Mouse (Mus musculus) liver, postnatal 0 days (tissue): Measurements from ENCODE around the gene Ifnk. TPM values are rescaled to one million over a fixed set of nuclear protein-coding genes. Genes with fewer than 3 reads are reported as not detected.

ENCODE experiments used
- ATAC-seq: fragments of 200-750 bp; cut with Nextera tagmentation; 2 replicates; pipeline ENCODE4 v1.8.0; 2017; ENCODE audit warnings: mild to moderate bottlenecking, moderate library complexity
- DNase-seq: peaks from one replicate; pipeline ENCODE4 v3.0.0-alpha.2; 2016
- H3K27ac ChIP-seq: fragments of 300-500 bp; sonication (generic); 2 replicates; pipeline ENCODE4 v1.5.1; 2014; ENCODE audit warnings: antibody characterized with exemption, moderate library complexity, mild to moderate bottlenecking, low read depth
- H3K27me3 ChIP-seq: fragments of 300-500 bp; sonication (generic); 2 replicates; pipeline ENCODE4 v1.6.1; 2014; ENCODE audit warnings: low read length, control low read depth, mixed read lengths; ENCODE audit not compliant: insufficient read depth
- H3K36me3 ChIP-seq: fragments of 300-500 bp; sonication (generic); replicated peaks from 2 replicates; pipeline ENCODE4 v1.6.1; 2014; ENCODE audit warnings: mild to moderate bottlenecking, control low read depth, low read length, moderate library complexity, mixed read lengths; ENCODE audit not compliant: insufficient read depth
- H3K4me1 ChIP-seq: fragments of 300-500 bp; sonication (generic); 2 replicates; pipeline ENCODE4 v1.6.1; 2014; ENCODE audit warnings: antibody characterized with exemption, mild to moderate bottlenecking, control low read depth; ENCODE audit not compliant: insufficient read depth
- H3K4me2 ChIP-seq: fragments of 300-500 bp; sonication (generic); 2 replicates; pipeline ENCODE4 v1.6.1; 2014; ENCODE audit warnings: low read depth, mild to moderate bottlenecking, low read length, moderate library complexity, mixed read lengths
- H3K4me3 ChIP-seq: fragments of 300-500 bp; sonication (generic); 2 replicates; pipeline ENCODE4 v1.5.1; 2014; ENCODE audit warnings: low read depth, low read length
- H3K9ac ChIP-seq: fragments of 300-500 bp; sonication (generic); replicated peaks from 2 replicates; pipeline ENCODE4 v1.6.1; 2014; ENCODE audit warnings: mild to moderate bottlenecking, moderate library complexity
- H3K9me3 ChIP-seq: fragments of 300-500 bp; sonication (generic); 2 replicates; pipeline ENCODE4 v1.6.1; 2016; ENCODE audit warnings: mild to moderate bottlenecking, control low read depth, low read length, mixed read lengths
- CTCF ChIP-seq: sonication (generic); IDR thresholded peaks from 2 replicates; pipeline ENCODE4 v1.5.1; 2016; ENCODE audit warnings: antibody characterized with exemption, low read depth
- EP300 ChIP-seq: IDR thresholded peaks from 2 replicates; pipeline ENCODE4 v1.6.1; 2016; ENCODE audit warnings: antibody characterized with exemption, low read depth, mild to moderate bottlenecking
- WGBS: fragments of 180-500 bp; shearing (Covaris S2); extraction: QIAGEN DNeasy Blood & Tissue Kit; methylation state at CpG from one replicate; pipeline ENCODE4 v1.1.7; 2014; ENCODE audit not compliant: insufficient replicate concordance; 5-methylcytosine and 5-hydroxymethylcytosine counted together
- polyA plus RNA-seq: library from polyadenylated mRNA; unstranded; fragments of >200 nt; fragmentation: Nextera tagmentation; extraction: Ambion mirVana; gene quantifications from 2 replicates; pipeline ENCODE4 v1.2.1, GENCODE M21; 2015

Ifnk gene
- polyA plus RNA-seq, result 0.27 and 0.50 TPM in 2 replicates

DNA sequence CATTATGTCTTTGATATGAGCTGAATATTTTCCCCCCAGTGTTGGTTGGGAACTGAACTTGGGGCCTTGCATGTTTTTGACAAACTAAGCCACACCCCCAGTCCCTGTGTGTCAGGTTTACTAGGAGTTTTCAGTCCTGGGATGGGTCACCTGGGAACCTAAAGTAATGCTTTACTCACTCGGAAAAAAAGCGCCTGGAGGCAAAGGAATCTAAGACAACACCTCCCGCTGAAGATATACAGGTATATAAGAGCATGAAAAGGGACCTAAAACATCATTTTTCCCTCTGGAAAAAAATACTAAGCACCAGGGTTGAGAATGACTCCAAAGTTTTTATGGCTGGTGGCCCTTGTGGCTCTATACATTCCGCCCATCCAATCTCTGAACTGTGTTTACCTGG, at the start of gene Ifnk:
Ifnk (plus strand) TSS at position 301 of the 400 bp plus-strand sequence.
- DNase-seq (no peak), ATAC-seq (no peak)
- Histone ChIP-seq H3K27ac (peak within 1 kb of the TSS; percentile 29; the same call in 1 of the 2 replicates), H3K4me1 (peaks cover 11% of the 10 kb centered on the region), H3K4me3 (no peak within 1 kb of the TSS), H3K27me3 (no peaks in the 10 kb centered on the region), H3K9me3 (no peaks in the 10 kb centered on the region), H3K4me2 (no peak within 1 kb of the TSS), H3K9ac (no peak within 1 kb of the TSS), H3K36me3 (no peaks in the 10 kb centered on the region)
- TF ChIP-seq EP300 (no peak), CTCF (no peak)
- 81% methylated on average over 4 of the region's 4 CpGs for WGBS

DNA sequence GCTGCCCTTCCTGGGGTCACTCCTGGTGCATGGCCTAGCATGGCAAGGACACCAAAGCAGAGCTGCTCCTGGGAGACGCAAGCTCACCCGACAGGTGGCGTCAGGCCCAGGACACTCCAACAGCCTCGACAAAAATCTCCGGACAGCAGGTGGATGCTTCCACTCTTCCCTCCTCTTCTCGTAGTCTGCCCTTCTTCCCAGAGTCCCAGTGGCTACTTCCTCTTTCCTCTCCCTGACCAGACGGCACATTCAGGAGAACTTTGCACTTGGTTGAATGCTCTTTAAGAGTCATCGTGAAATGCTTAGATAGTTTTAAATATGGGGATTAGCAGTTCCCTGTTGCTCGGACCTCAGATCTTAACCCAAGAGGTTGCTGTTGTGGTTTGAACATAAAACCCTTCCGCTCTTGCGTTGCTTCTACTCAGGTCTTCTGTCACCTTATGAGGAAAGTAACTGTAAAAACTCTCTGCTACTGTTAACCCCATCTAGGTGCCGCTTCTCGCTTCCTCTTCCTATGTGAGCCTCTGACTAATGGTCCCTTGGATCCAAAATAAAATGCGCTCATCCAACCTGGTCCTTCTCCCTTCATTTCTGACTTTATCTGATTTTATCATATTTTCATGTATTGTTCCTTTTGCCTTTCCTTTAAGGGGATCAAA, 46.6 kb upstream of the Ifnk start:
- DNase-seq, result no peak
- Histone ChIP-seq H3K36me3 (0 out of 2 replicates have a peak, but pooled peaks cover 3% of the 10 kb centered on the region), H3K9ac (no peak overlapping the region), H3K4me2 (no peak overlapping the region), H3K4me1 (peaks cover 5% of the 10 kb centered on the region), H3K27ac (no peak overlapping the region), H3K27me3 (no peaks in the 10 kb centered on the region), H3K4me3 (no peak overlapping the region), H3K9me3 (no peaks in the 10 kb centered on the region)
- WGBS, result 63% methylated on average over 14 of the region's 14 CpGs
- no peak for TF ChIP-seq CTCF
- no peak for ATAC-seq

DNA sequence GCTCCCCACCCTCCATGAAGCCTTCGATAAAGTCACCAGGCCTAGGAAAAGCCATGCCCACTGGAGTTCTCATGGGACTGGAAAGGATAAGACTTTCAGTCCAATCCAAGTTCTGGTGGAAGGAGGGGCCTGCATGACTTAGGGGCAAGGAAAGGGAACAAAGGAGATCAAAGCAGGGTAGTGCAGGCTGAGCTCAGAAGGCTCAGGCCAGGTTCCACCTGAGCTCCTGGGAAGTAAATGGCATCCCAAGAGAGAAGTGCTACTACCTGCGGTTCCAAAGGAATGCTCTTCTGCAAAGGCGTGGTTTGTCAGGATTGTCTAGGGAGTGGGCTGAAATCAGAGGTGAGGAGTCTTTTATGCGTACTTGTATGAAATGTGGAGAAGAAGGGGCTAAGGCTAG, 39.4 kb upstream of the Ifnk start:
- no peak overlapping the region for H3K27ac ChIP-seq
- 0 out of 2 replicates have a peak, but pooled peaks cover 2% of the 10 kb centered on the region for H3K4me1 ChIP-seq
- 84% methylated on average over 4 of the region's 4 CpGs for WGBS
- H3K4me3 ChIP-seq, result no peak overlapping the region
- TF ChIP-seq CTCF (no peak), EP300 (no peak)
- no peak overlapping the region for H3K4me2 ChIP-seq
- H3K27me3 ChIP-seq, result no peaks in the 10 kb centered on the region
- 0 out of 2 replicates have a peak, but pooled peaks cover 3% of the 10 kb centered on the region for H3K36me3 ChIP-seq
- ATAC-seq, result no peak
- DNase-seq, result no peak
- H3K9ac ChIP-seq, result no peak overlapping the region
- H3K9me3 ChIP-seq, result no peaks in the 10 kb centered on the region

DNA sequence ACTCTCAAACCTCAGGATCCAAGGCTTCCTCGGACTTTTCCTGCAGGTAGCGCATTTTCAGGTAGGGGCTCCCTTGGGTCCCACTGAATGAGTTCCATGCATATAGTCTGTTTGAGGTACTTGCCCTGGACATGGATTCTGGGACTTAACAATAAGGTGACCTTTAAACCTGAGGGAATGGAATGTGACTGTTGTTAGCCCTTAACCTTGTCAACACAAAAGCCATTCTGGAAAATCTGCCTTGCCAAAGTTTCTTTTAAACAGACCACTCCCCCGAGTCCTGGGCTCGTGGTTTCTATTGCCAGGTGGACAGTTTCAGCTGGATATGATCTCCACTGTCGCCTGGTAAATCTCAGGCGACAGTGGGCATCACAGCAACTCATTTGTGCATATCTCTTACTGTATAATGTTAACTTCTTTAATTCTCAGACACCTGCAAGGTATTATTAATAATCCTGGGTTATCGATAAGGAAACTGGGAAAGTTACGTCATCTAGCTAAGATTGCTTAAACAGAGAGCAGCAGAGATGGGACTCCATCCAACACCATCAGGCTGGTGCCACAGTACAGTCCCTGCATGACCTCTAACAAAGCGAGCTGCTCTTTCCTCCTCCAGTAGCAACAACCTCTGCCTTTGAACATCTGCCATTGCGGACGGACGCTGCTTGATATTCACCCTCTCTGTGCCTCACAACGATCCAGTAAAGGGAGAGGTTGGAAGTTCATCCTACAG, 38.2 kb upstream of the Ifnk start:
- DNase-seq, result no peak
- Histone ChIP-seq H3K4me3 (no peak overlapping the region), H3K4me2 (peak overlapping the region; percentile 18; the same call in 1 of the 2 replicates), H3K36me3 (no peaks in the 10 kb centered on the region), H3K27me3 (no peaks in the 10 kb centered on the region), H3K9ac (no peak overlapping the region), H3K27ac (peak overlapping the region; percentile 74), H3K9me3 (no peaks in the 10 kb centered on the region), H3K4me1 (0 out of 2 replicates have a peak, but pooled peaks cover 2% of the 10 kb centered on the region)
- WGBS, result 57% methylated on average over 13 of the region's 13 CpGs
- TF ChIP-seq EP300 (no peak), CTCF (no peak)
- ATAC-seq, result peak; percentile 90

DNA sequence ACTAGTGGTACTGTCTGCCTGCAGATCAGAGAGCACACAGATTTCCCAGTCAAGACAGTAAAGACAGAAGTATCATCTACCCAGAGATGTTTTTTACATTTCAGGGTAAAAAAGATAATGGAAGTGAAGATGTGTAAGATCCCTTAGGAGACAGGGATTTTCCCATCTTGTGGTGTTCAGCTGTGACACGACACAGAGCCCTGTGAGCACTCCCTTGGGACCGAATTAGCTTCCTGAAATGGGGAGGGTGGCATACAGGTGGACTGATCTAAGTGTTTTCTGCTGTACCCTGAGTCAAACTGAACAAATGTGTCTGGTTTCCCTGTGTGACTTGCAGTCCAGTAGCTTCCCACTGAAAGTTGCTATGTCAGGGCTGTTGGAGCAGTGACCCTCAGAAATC, 36.9 kb upstream of the Ifnk start:
- H3K27me3 ChIP-seq, result no peaks in the 10 kb centered on the region
- no peak overlapping the region for H3K4me3 ChIP-seq
- DNase-seq (no peak), ATAC-seq (no peak)
- H3K9me3 ChIP-seq, result no peaks in the 10 kb centered on the region
- H3K4me1 ChIP-seq, result peaks cover 4% of the 10 kb centered on the region; the same call in 1 of the 2 replicates
- no peak overlapping the region for H3K9ac ChIP-seq
- H3K27ac ChIP-seq, result no peak overlapping the region
- WGBS, result 74% methylated on average over 2 of the region's 2 CpGs
- TF ChIP-seq CTCF (no peak), EP300 (no peak)
- H3K36me3 ChIP-seq, result no peaks in the 10 kb centered on the region
- no peak overlapping the region for H3K4me2 ChIP-seq

DNA sequence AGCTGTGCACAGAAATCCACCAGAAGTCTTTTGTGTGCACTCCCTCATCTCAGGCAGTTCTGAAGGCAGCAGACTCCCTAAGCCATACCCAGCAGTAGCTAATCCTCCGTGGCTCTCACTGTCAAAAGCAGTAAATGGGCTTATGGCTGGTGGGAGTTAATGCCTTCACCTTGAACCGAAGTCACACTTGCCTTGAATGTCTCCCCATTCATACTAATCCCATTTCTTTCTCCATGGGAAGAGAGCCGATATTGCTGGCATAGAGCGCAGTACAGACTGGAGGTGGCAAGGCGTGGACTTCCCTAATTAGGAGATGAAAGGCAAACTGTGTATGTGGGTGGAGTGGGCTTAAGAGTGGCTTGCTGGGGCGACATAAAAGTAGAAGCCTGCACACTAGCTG, 35.9 kb upstream of the Ifnk start:
- Histone ChIP-seq H3K27me3 (no peaks in the 10 kb centered on the region), H3K27ac (no peak overlapping the region), H3K4me1 (peaks cover 5% of the 10 kb centered on the region; the same call in 1 of the 2 replicates), H3K9ac (no peak overlapping the region), H3K4me3 (no peak overlapping the region), H3K4me2 (no peak overlapping the region), H3K9me3 (no peaks in the 10 kb centered on the region), H3K36me3 (no peaks in the 10 kb centered on the region)
- WGBS, result 78% methylated on average over 6 of the region's 6 CpGs
- DNase-seq (no peak), ATAC-seq (no peak)
- TF ChIP-seq EP300, result no peak
- TF ChIP-seq CTCF, result no peak
